Mouse (Mus musculus): Measurements from ENCODE around the gene Robo2.
A peak's percentile ranks its signal among the peaks of the same experiment; 100 is the strongest.

Gene Robo2

DNA sequence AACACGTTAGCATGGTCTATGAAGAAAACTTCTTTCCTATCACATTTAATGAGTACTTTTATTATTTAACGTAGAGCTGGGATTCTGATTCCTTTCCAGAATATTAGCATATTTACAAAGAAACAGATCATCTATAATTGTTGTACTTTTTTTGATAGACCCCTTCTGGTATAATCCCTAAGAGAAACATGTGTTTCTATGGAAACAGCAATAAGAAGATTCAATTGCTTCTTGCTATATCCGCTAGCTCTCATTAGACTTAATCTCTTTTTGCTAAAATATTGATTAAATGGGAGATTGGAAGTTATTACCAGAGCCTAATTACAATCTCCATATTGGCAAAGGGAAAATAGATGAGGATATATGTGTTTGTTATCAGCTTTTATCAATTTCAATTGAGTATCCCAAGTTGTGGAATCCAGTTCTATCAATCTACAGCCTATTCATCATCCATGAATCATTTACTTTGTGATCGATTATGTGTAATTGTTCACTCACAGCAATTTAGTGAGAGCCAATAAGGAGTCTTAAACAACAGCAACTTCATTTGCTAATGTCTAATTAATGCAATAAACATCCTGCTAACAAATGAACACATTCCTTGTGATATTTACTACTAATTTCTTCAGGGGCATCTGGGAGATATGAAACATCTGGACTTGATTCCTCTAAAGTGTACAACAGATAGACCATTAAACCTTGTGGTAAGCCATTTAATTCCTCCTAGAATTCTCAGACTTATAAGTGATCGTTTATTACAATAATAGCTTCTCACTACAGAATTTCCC lies 472.0 kb downstream of the Robo2 start:
- DNase-seq (ENCODE audit: low read depth, low spot score), result no peak

GRCm38 (mm10) chr16:73930323-73930722 lies 481.3 kb downstream of the Robo2 start:
- DNase-seq (ENCODE audit: low read depth, low spot score), result no peak

DNA sequence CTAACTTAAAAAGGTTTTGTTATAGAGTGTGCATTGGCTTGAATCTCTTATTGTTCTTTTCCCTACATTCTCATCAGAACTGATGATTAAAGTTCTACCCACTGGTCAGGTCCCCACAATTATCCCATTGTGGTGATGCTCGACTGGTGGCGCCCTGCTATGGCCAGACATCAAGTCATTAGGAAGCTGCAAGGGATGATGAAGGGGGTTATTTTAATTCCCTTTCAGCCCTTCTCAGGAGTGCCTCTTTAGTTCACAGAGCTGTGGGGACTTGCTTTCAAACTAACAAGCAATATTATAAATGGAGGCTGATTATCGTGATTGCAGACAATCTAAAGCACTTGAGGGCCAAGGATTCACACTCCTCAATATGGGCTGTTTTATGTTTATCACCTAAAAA lies 484.1 kb downstream of the Robo2 start:
- no peak for DNase-seq (ENCODE audit: low read depth, low spot score)

DNA sequence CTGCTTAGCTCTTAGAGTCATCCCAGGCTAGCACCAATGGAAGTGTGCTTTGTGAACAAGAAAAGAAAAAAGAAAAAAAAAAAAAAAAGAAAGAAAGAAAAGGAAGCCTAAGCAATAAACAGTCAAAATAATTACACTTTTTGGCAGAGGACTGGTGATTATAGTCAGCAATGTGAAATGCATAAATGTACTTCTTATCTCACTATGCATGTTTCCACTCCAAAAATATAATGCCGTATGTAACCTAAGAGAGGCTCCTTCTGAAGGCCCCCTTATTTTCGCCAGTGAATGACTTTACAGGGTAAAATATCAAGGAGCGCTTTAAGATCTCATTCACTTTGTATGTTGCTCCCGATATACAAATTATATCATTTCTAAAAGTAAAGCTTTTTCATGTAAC lies 496.2 kb downstream of the Robo2 start:
- no peak for DNase-seq (ENCODE audit: low read depth, low spot score)

GRCm38 (mm10) chr16:73914936-73915335 lies 496.7 kb downstream of the Robo2 start:
- DNase-seq (ENCODE audit: low read depth, low spot score), result no peak

DNA sequence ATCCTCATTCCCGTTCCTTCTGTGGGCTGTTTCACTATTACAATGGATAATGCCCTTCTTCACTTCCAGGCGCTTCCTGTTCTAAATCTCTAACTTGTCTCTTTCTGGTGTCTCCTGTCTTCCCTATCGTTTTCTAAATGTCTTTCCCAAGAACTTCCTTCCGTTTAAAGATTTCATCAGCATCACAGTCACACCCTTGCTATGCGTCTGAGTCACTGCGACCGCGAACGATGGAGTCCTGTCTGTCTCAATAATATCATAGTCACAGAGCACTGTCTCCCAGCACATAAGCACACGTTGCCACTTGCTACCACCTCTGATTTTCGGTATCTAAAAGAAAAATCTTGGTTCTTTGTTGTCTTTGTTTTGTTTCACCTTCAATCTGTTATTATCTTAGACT lies 503.1 kb downstream of the Robo2 start:
- no peak for DNase-seq (ENCODE audit: low read depth, low spot score)

GRCm38 (mm10) chr16:73896856-73897255 lies 514.8 kb downstream of the Robo2 start:
- no peak for DNase-seq (ENCODE audit: low read depth, low spot score)

DNA sequence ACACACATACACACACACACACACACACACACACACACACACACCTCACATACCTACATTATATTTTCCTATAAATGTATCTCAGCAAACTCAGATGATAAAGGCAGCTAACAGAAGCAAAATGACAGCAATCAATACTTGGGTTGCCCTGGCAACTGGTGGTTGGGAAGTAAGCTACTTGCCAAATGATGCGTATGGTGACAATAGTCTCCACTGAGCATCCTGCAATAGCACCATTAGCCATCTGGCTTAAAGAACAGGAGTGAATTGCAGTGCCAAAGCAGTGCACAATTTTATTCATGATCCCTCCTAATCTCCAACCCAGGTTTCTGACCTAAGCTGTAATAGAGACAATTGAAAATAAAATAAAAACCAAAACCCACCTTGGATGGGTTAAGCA lies 529.7 kb downstream of the Robo2 start:
- DNase-seq (ENCODE audit: low read depth, low spot score), result peak; percentile 12

DNA sequence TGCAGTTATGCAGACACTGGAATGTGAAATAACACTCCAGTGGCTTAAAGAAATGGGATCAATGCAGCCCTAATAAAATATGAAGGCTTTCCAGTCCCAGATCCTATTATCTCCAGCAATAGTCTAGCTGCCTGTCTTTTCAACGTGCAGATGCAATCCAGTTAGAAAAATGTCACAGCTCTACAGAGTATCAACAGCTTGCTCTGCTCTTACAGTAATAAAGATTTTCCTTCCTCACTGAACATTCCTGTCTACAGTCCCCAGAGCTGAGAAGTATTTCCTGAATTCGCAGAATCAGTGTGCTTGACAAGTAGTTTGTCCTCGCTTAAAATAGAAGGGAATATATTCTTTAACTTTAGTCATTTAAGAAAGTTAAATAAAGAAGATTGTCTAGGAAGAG lies 533.7 kb downstream of the Robo2 start:
- DNase-seq (ENCODE audit: low read depth, low spot score), result peak; percentile 7

DNA sequence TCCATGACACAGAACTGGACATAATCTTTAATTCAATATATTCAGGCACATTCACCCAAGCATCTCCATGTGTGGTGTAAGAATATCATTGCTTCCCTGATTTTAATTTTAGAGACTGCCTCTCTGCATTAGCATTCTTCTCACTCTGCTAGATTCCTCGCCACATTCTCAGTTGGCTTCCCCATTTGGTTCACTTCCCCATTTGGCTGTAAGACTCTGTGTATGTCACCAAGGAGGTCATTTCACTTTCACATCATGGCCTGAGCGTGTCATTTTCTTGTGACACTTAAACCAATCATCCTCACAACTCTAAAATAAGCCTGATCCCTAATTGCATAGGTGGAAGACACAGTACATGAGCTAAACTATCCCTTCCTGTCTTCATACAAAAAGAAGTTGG lies 536.6 kb downstream of the Robo2 start:
- no peak for DNase-seq (ENCODE audit: low read depth, low spot score)

DNA sequence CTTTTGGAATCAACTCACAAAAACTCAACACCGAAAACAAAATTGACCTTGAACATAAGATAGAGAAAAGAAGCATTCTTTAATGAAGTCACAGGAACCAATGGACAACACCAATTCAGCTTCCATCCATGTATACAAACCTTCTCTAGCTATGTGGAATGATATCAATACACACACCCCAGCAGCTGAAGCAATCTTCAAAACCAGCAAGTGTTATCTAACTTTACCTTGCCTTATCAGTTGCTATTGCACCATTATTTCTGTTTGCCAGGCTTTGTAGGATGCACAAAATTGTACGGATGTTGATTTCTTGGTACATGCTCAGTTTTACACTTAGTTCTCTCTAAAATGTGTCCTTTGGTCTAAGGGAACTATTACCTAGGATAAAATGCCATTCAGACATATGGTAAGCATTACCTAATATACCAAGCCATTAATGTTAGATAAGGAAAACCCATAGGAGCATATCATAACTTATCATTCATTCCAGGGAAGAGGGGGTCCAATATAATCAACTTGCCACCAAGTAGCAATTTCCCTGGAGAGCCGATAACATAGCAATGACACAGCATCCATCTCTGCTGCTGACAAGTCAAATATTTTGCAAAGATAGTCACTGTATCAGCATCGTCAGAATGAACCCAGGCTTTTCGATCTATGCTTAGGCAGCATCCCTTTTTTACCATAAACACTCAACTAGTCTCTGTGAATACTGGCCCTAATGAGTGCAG lies 537.6 kb downstream of the Robo2 start:
- no peak for DNase-seq (ENCODE audit: low read depth, low spot score)

GRCm38 (mm10) chr16:73870296-73870695 lies 541.3 kb downstream of the Robo2 start:
- no peak for DNase-seq (ENCODE audit: low read depth, low spot score)

GRCm38 (mm10) chr16:73869527-73870212 lies 542.0 kb downstream of the Robo2 start:
- DNase-seq (ENCODE audit: low read depth, low spot score), result peak; percentile 24

- DNase-seq (ENCODE audit: low read depth, low spot score), result no peak
Observed at GRCm38 (mm10) chr16:73864625-73865024, 547.0 kb downstream of the Robo2 start.

DNA sequence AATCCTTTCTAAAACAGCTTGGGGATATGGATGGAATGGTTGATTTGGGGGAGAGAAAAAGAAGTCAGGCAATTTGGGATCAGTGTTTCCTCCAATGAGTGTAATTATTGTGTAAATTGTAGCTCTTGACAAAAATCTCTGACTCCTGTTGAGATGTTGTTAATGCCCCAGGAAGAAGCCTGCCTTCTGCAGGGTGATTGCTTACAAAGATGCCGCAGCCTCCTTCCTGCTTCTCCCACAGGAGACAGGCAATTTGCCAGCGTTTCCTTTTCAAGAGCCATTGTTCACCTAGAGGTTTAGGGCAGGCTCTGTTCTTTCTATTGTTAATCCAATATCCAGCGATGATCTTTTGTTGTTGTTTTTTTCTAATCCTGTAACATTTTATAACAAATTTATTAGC lies 547.9 kb downstream of the Robo2 start:
- no peak for DNase-seq (ENCODE audit: low read depth, low spot score)

GRCm38 (mm10) chr16:73858717-73859116 lies 552.9 kb downstream of the Robo2 start:
- no peak for DNase-seq (ENCODE audit: low read depth, low spot score)

DNA sequence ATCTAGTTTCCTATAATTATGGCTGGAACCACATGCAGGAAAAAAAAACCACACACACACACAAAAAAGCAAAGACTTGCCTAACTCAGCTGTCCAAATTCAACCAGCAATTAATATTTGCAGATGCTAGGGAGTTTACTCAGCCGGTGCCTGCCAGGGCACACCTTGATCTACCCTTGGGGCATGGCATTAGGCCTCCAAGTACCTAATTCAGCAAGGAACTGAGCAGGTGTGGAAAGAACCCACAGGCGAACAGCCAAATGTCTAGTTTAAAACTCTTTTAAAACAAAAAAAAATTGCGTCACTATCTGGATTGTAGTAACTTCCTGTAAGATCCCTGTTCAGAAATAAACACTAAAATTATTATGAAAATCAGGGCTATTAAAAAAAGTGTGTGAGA lies 555.8 kb downstream of the Robo2 start:
- DNase-seq (ENCODE audit: low read depth, low spot score), result no peak

Measured in mesoderm, embryonic 11.5 days (tissue).